Mouse (Mus musculus): ENCODE data around the gene Lclat1. TPM values are rescaled to one million over a fixed set of nuclear protein-coding genes. Genes with fewer than 3 reads are reported as not detected.

Lclat1 gene
- polyA plus RNA-seq, 1 experiment from 2014 or later: 15.4 TPM

Other genes starting within 250 kb of the Lclat1 start
- gene Lbh, start 189.7 kb upstream of the Lclat1 start, polyA plus RNA-seq (2015; fragmentation: Nextera tagmentation; extraction: Ambion mirVana): 3.3 and 3.5 TPM in 2 replicates